Mouse (Mus musculus) neural tube, embryonic 11.5 days (tissue): ENCODE measurements at regions not wholly inside any gene's neighbourhood (a gene's known extent, or its start where the extent isn't known, plus 50 kb on each side); places are given as distances from the start of the nearest gene placed in this dataset.

Source experiments
- ATAC-seq: fragments of 200-750 bp; cut with Nextera tagmentation; 2 replicates; pipeline ENCODE4 v1.8.0; 2017; ENCODE audit warnings: moderate number of reproducible peaks, mild to moderate bottlenecking, moderate TSS enrichment, moderate library complexity; ENCODE audit not compliant: insufficient read depth, low FRiP score, low TSS enrichment
- DNase-seq: peaks from one replicate; pipeline ENCODE4 v3.0.0-alpha.2; 2015; ENCODE audit warnings: low spot score
- H3K27ac ChIP-seq: fragments of 300-500 bp; sonication (generic); 2 replicates; pipeline ENCODE4 v1.5.1; 2014; ENCODE audit warnings: low read depth, mild to moderate bottlenecking, low read length
- H3K27me3 ChIP-seq: fragments of 300-500 bp; sonication (generic); 2 replicates; pipeline ENCODE4 v1.6.1; 2014; ENCODE audit warnings: mild to moderate bottlenecking, low read length, mixed read lengths; ENCODE audit not compliant: control insufficient read depth, insufficient read depth
- H3K36me3 ChIP-seq: fragments of 300-500 bp; sonication (generic); 2 replicates; pipeline ENCODE4 v1.6.1; 2014; ENCODE audit warnings: mild to moderate bottlenecking, low read length, moderate library complexity, mixed read lengths; ENCODE audit not compliant: control insufficient read depth, insufficient read depth
- H3K4me1 ChIP-seq: fragments of 300-500 bp; sonication (generic); 2 replicates; pipeline ENCODE4 v1.6.1; 2014; ENCODE audit warnings: low read length, mixed read lengths; ENCODE audit not compliant: control insufficient read depth, insufficient read depth
- H3K4me2 ChIP-seq: fragments of 300-500 bp; sonication (generic); 2 replicates; pipeline ENCODE4 v1.6.1; 2014; ENCODE audit warnings: low read depth, mild to moderate bottlenecking, moderate library complexity
- H3K4me3 ChIP-seq: fragments of 300-500 bp; sonication (generic); 2 replicates; pipeline ENCODE4 v1.5.1; 2014; ENCODE audit warnings: low read depth, low read length
- H3K9ac ChIP-seq: fragments of 300-500 bp; sonication (generic); 2 replicates; pipeline ENCODE4 v1.6.1; 2014; ENCODE audit warnings: mild to moderate bottlenecking, low read length
- H3K9me3 ChIP-seq: fragments of 300-500 bp; sonication (generic); 2 replicates; pipeline ENCODE4 v1.6.1; 2016; ENCODE audit warnings: low read length; ENCODE audit not compliant: control insufficient read depth
- WGBS: fragments of 180-500 bp; shearing (Covaris S2); extraction: QIAGEN DNeasy Blood & Tissue Kit; methylation state at CpG from one replicate; pipeline ENCODE4 v1.1.7; 2014; 5-methylcytosine and 5-hydroxymethylcytosine counted together

DNA sequence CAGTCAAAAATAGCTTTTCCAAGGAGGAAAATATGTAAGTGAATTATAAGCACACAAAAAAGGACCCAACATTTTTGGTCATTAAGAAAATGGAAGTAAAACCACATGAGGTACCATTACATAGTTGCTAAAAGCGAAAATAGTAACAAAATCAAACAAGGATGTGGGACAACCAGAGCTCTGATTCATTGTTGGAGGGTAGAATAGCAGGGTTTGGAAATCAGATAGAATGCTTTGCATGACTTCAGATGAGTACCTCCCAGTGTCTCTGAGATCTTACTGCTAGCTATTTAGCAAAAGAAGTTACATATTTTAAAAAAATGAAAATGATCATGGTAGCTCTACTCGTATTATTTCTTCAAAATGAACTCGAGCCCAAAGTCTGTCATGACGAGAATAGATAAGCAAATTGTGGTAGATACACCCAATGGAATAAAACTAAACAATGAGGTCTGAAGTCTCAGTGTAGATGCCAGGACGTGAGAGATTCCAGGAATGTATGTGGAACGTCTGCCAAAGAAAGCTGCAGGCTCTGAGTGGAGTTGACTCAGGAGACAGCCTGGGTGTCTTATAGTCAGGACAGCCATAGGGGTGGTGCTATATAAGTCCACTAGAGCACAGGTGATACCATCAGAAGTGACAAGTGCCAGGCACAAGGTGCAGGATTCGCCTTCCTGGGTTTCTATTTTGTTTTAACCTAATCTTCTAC, 113.2 kb upstream of the Pbx1 start:
- Histone ChIP-seq H3K4me2 (no peak overlapping the region), H3K27ac (no peak overlapping the region), H3K36me3 (no peaks in the 10 kb centered on the region), H3K4me1 (no peaks in the 10 kb centered on the region), H3K9ac (no peak overlapping the region), H3K9me3 (no peaks in the 10 kb centered on the region), H3K27me3 (no peaks in the 10 kb centered on the region), H3K4me3 (no peak overlapping the region)
- no peak for DNase-seq
- no peak for ATAC-seq
- WGBS, result 88% methylated on average over 7 of the region's 7 CpGs

DNA sequence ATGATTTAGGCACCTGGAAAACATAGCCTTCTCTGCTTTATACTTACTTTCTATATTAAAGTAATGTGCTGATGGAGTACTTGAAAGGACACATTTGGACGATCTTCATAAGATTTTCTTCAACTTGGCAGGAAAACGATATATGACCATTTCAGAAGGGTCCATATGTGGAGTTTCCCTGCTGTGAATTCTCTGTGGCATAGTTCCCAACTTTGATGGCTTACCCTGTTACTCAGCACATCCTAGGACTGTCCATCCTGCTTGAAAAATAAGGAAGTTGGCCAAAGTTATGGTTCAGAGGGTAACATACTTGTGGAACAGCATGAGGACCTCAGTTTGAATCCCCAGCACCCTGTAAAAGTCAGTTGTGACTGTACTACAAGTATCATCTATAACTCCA, 109.2 kb upstream of the Pbx1 start:
- Histone ChIP-seq H3K9ac (no peak overlapping the region), H3K27me3 (no peaks in the 10 kb centered on the region), H3K27ac (no peak overlapping the region), H3K36me3 (no peaks in the 10 kb centered on the region), H3K9me3 (no peaks in the 10 kb centered on the region), H3K4me3 (no peak overlapping the region), H3K4me1 (no peaks in the 10 kb centered on the region), H3K4me2 (no peak overlapping the region)
- ATAC-seq (no peak), DNase-seq (no peak)
- WGBS, result 72% methylated on average over 2 of the region's 2 CpGs

DNA sequence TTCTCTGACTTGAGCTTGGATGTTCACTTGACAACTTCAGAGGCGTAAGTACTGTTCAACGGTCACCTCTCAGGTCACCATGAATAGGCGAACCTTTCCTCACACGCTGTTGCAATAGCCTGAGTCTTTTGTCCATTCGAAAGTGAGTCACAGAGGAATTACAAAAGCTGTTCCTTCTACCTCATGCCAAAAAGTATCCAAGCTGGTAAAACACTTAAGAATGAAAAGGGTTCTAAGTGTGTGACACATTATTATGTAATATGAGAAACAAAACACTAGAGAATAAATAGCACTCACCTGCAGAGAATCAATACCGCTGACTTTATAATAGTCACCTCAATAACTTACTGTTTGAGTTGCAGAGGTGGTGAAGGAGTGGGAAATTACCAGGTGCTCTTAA, 86.0 kb upstream of the Pbx1 start:
- Histone ChIP-seq H3K36me3 (no peaks in the 10 kb centered on the region), H3K9me3 (no peaks in the 10 kb centered on the region), H3K27me3 (no peaks in the 10 kb centered on the region), H3K27ac (no peak overlapping the region), H3K4me3 (no peak overlapping the region), H3K4me1 (no peaks in the 10 kb centered on the region), H3K9ac (no peak overlapping the region), H3K4me2 (no peak overlapping the region)
- DNase-seq (no peak), ATAC-seq (no peak)
- 87% methylated on average over 6 of the region's 6 CpGs for WGBS

DNA sequence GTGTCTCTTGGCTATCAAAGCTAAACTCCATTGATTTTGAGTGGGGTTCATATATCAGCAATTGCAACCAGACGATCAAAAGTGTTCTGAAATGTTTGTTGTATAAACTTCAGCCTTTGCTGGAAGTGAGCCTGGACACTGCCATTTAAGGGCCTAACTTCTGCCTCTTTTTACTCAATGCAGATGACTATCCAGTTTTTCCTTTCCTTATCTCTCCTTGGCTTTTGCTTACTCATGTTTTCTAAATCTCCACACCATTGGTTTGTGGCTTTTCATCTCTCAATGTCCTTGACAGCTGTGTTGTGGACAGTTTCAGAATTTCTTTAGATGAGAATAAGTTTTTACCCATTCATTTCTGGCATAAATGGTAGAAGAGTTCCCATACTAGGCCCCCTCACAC, 74.3 kb upstream of the Pbx1 start:
- no peaks in the 10 kb centered on the region for H3K36me3 ChIP-seq
- ATAC-seq, result no peak
- WGBS, result 93% methylated on average over 1 of the region's 1 CpGs

DNA sequence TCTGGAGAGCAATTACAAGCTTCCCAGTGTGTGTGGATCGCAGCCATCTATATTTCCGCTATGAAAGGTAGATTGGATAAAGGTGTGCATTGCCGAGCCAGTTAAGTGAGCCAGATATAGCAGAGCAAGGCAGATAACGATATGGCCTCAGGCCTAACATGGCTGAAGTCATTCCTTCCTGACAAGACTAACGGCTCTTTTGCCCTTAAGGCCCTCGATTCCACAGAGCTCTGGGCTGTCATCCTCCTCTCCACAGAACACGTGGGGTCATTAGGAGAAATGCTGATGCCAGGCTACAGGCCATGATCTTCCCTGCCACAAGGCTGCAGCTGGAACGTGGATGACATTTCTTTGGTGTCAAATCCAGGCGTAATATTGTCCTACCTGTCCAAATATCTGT, 72.7 kb upstream of the Pbx1 start:
- no peak for DNase-seq
- Histone ChIP-seq H3K4me3 (no peak overlapping the region), H3K36me3 (no peaks in the 10 kb centered on the region), H3K4me2 (no peak overlapping the region), H3K27ac (no peak overlapping the region), H3K27me3 (no peaks in the 10 kb centered on the region), H3K9me3 (no peaks in the 10 kb centered on the region), H3K4me1 (no peaks in the 10 kb centered on the region), H3K9ac (no peak overlapping the region)
- 80% methylated on average over 9 of the region's 9 CpGs for WGBS
- ATAC-seq, result no peak

More for the DNA sequence above, 74.3 kb upstream of the Pbx1 start:
- Histone ChIP-seq H3K4me2 (no peak overlapping the region), H3K9me3 (no peaks in the 10 kb centered on the region), H3K27ac (no peak overlapping the region), H3K27me3 (no peaks in the 10 kb centered on the region), H3K4me3 (no peak overlapping the region), H3K4me1 (no peaks in the 10 kb centered on the region), H3K9ac (no peak overlapping the region)
- no peak for DNase-seq

DNA sequence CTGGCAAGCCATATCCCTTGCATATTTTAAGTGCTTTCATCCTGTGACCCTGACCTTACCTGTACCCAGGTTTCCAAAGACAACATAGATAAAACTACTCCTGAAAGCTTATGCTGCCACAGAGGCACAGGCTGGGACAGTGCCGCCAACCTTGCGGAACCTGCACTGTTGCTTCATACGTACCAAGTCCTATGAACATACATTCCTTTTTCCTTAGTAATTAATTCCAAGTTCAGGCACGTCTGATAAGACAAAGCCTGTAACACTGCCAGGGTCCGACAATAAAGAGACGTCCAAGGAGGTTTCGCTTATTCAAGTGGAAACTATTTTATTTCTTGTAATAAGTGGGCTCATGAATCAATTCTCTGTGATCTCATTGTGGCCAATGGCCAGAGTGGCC, 70.2 kb upstream of the Pbx1 start:
- no peaks in the 10 kb centered on the region for H3K4me1 ChIP-seq
- no peak overlapping the region for H3K27ac ChIP-seq
- 49% methylated on average over 7 of the region's 7 CpGs for WGBS
- H3K9me3 ChIP-seq, result no peaks in the 10 kb centered on the region
- H3K36me3 ChIP-seq, result no peaks in the 10 kb centered on the region
- H3K4me2 ChIP-seq, result no peak overlapping the region
- no peak for DNase-seq
- H3K27me3 ChIP-seq, result no peaks in the 10 kb centered on the region
- H3K4me3 ChIP-seq, result no peak overlapping the region
- no peak for ATAC-seq
- no peak overlapping the region for H3K9ac ChIP-seq

DNA sequence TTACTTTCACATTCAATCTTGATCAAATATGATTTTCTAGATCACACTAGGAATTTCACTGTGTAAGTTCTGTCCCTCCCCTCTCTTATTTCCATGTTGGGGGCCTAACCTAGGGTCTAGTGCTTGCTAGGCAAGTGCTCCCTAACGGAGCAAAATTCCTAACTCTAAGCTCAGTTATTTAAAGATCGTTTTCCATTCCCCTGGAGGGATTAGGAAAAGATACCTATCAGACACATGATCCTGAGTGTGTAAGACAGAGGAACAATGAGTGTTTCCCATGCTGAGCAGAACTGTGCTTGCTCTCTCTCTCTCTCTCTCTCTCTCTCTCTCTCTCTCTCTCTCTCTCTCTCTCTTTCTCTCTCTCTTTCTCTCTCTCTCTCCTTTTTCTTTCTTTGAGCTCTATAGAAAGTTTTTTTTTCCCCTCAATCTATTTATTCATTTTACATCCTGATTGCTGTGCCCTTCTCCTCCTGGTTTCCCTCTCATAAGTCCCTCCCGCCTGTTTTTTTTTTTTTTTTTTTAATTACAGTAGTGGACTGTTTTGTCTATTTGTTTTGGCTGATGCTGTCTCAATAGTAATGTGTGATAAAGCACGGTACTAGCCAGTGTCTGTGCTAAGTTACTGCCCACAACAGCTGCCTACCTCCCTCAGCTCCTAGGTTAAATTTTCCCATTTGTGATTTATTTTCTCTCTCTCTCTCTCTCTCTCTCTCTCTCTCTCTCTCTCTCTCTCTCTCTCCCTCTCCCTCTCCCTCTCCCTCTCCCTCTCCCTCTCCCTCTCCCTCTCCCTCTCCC, 69.5 kb upstream of the Pbx1 start:
- WGBS, result 58% methylated on average over 4 of the region's 4 CpGs
- no peaks in the 10 kb centered on the region for H3K9me3 ChIP-seq
- no peak overlapping the region for H3K4me3 ChIP-seq
- H3K27me3 ChIP-seq, result no peaks in the 10 kb centered on the region
- no peaks in the 10 kb centered on the region for H3K36me3 ChIP-seq
- H3K27ac ChIP-seq, result no peak overlapping the region
- ATAC-seq, result no peak
- DNase-seq, result no peak
- no peak overlapping the region for H3K4me2 ChIP-seq
- H3K4me1 ChIP-seq, result no peaks in the 10 kb centered on the region
- H3K9ac ChIP-seq, result no peak overlapping the region

DNA sequence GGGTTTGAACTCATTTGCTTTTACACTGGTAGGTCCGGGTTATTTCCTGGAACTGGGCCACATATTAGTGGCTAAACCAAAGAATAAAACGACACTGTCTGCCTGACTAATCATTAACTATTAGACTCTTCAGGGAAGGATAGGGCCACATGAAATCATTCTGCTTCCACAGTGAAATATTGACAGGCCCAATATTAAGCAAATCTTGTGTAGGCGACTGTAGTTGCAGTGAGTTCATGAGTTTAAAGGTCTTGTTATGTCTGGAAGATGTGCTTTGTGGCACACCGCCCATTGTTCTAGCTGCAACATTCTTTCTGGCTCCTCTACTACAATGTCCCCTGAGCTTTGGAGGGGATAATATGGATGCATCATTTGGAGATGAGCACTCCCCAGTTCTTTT, 65.7 kb upstream of the Pbx1 start:
- ATAC-seq, result no peak
- DNase-seq, result no peak
- Histone ChIP-seq H3K27ac (no peak overlapping the region), H3K9me3 (no peaks in the 10 kb centered on the region), H3K4me3 (no peak overlapping the region), H3K4me1 (peaks cover 3% of the 10 kb centered on the region; the same call in 1 of the 2 replicates), H3K27me3 (no peaks in the 10 kb centered on the region), H3K9ac (no peak overlapping the region), H3K4me2 (no peak overlapping the region), H3K36me3 (no peaks in the 10 kb centered on the region)
- 87% methylated on average over 4 of the region's 4 CpGs for WGBS
